Mouse (Mus musculus) left cerebral cortex, postnatal 36 days (tissue): ENCODE data around the gene Rnpep. TPM values are rescaled to one million over a fixed set of nuclear protein-coding genes. Genes with fewer than 3 reads are reported as not detected.

ENCODE experiments used
- DNase-seq, 2 experiments: peaks; one replicate each; pipeline ENCODE4 v3.0.0; 2021 to 2022; ENCODE audit warnings: low spot score in 2 of 2, mixed read lengths in 1 of 2
- intact Hi-C: fragments of 180-260 bp; cut with DNase I; formaldehyde crosslinking; loops from one replicate; pipeline ENCODE4 v1.15.1; 2025
- total RNA-seq, 2 experiments: library from RNA; stranded (reverse); gene quantifications; 2 replicates each; pipeline ENCODE4 v1.2.3; 2021

The Rnpep gene
- total RNA-seq: 10 to 100 TPM; 48.2 to 64.4 TPM

DNA sequence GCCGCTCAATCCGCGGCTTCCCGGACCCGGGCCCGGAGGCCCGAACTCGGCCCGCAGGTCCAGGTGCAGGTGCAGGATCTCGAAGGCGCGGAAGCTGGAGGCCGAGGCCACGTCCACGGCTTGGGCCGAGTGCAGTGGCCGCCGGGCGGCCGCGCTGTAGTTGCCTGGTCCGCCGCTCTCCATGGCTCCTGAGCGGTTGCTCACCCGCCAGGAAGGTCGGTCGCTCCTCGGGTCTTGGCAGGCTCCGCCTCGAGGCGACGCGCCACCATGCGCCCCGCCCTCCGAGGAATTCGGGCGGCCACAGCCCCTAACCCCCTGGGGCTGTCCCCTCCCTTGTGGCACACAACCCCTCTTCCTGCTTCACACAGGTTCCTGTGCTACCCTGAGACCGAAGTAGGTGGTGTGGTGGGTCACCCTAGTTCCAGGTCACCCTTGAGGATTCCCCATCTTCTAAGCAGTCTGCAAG is at the start of gene Rnpep:
Gene Rnpep (minus strand): TSS at position 259 of the 466 bp plus-strand sequence.
- DNase-seq: peak; percentile 80 to 85
- intact Hi-C loops: loop anchor here (5.0 kb wide), 1 partner anchor 83 kb away; no protein-coding TSS in a partner anchor

DNA sequence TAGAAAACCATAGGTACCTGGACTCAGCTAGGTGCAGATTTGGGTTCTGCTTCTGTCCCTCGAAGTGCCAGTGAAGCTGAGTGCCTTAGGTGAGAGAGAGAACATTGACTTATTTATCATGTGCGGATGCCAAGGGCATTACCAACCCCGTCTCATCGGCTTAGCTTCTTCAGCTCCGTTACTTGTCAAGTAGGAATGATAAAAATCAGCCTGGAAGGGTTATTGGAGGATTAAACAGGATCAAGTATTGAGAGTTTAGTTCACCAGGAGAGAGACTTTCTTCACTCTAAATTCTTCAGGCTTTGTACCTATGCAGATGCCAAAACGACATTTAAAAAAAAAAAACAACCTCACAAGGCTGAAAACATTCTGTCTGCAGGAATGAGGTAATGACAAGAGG is 46.7 kb upstream of the Rnpep start:
- DNase-seq: no peak
- intact Hi-C loops: no loop called here

DNA sequence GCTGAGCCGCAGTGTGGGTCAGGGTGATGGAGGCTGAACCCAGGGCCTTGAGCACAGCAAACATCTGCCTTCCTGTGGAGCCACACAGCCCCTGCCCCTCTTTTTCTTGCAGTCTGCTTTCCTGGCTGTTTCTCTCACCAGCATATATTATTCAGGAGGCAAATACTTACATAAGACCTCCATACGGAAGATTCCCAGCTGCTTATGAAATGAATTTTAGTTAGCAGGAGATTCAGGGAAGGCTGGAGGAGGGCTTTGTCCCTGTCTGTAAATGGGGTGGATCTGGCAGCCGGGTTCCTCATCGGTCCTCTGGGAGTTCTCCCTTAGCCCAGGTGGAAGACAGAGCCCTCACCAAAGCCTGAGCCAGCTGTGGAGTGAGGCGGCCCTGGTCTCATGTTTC is 44.5 kb upstream of the Rnpep start:
- intact Hi-C loops: no loop called here
- no peak for DNase-seq

DNA sequence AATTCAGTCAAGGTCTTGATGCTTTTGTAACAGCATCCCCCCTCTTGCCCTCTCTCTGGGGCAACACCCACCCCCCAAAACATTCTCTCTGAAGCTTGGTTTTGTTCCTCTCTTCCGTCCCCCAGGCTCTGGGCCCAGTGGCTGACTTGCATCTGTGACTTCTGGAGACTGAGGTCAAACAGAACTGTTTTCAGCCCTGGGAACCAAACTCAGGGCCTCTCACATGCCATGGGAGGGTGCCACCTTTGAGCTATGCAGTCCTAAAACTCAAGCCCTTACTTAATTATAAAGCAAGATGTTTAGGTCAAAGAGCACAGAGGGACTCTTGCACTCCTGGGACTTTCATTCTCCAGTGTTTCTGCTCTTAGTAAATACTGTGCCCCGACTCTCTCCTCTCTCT is 42.0 kb upstream of the Rnpep start:
- intact Hi-C loops: no loop called here
- DNase-seq: no peak

DNA sequence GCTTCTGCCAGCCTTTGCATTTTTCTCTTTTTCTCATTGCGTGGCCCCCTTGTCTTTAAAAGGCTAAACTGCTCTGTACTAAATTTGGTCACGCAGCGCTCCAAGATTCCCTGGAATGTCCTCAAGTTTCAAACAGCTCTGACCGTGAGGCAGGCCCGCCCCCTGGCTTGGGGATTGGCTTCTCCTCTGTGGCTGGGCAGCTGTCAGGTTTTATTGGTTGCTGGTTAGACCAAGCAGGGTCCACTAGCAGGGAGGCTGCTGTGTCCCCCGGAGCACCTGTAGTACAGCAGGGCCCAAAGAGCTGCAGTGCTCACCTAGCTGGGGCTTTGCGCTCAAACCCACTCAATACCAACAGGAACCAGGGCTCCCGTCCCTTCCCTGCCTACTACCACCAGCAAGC is 40.7 kb upstream of the Rnpep start, which contains the start of gene Lmod1:
Gene Lmod1 (plus strand): TSS at position 237 of the 400 bp plus-strand sequence.
- DNase-seq: no peak
- intact Hi-C loops: no loop called here

DNA sequence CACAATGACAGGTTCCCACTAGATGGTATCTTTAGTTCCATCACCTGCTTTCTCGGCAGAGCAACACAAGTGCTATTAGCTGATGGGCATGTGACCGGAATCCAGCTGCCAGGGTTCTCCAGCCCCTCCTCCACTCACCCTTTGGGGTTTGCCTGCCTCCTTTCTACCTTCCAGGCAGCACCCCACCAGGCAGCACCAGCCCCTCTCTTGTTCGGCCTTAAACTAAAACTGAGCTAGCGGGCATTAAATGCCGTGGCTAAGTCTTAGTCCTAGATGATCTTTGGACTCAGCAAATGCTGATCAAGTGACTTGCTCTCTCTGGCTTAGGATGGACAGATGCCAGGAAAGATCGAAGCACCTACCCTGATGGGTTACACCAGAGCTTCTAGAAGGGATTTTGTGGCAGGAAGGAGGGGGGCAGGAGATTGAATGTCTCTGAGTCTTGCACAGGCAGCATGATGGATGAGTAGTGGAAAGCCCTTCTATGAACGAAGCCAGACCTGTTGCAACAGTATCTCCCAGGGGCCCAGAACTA is 39.5 kb upstream of the Rnpep start:
- no peak for DNase-seq
- intact Hi-C loops: no loop called here

DNA sequence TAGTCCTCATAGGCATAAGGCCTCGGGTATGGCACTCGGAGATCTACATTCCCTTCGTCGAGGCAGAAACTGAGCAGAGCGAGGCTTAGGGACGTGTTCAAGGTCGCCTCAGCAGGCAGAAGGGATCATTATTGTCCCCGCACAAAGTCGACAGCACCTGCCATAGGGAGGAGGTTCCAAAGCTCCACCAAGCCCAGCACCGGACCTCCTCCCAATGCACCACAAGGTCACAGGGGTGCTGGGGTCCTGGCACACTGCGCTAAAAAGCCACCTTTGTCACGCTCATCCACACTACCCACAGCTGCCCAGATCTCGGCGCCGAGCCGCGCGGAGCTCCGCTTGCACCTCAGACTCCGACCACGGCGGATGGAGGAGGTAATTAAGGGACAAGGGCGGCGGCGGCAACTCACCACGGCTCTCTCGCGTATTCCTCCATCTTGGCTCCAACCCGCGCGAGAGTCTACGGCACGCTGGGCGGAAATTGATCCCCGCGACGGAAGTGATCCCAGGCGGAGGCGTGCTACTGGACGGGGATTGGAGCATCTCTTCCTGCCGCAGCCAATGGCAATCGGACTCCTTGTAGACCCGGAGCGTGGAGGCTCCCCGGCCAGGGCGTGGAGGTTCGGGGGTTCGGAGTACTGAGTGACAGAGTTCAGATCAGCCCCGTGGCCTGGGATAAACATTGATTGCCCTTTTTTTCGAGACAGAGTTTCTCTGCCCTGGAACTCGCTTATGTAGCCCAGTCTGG is 29.6 kb upstream of the Rnpep start, which contains the start of gene Timm17a:
Gene Timm17a (minus strand): TSS at position 495 of the 748 bp plus-strand sequence.
- intact Hi-C loops: loop anchor here (2.0 kb wide), 1 partner anchor 55 kb away; no protein-coding TSS in a partner anchor
- peak; percentile 94 to 95 for DNase-seq

DNA sequence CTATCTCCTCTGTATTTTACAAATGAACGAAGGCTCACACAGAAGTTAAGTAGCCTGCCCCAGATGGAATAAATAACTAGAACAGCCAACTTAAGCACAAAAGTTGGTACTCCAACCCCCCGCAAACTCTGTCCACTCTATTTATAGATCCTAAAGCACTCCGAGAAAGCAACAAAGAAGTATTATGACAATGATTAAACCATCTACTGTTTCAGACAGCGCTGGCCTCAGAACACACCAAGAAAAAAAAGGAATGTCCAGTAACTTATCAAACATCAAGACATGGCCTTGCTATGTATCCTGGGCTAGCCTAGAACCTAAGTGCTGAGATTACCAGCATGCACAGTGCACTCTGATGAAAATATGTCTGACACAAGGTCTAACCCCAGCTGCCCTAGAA is 28.3 kb upstream of the Rnpep start:
- no peak for DNase-seq
- intact Hi-C loops: loop anchor here (2.0 kb wide), 1 partner anchor 57 kb away; no protein-coding TSS in a partner anchor

DNA sequence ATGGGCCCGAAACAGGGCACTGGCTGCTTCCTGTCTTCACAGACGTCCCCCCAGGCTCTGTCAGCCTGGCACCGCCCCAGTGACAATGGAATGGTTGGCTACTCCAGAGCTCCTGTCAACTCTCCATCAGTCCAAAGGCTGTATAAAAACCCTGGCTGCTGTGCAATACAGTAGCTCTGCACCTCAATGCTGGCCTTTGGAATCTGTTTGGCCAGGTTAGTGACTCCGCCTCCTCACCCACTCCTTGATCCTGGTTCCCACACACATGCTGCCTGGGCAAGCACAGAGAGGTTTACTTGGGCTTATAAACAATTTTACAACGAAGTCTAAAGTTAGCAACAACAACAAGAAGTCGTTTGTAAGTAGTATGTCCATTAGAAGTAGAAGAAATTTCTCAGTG is 27.5 kb upstream of the Rnpep start:
- no peak for DNase-seq
- intact Hi-C loops: no loop called here

DNA sequence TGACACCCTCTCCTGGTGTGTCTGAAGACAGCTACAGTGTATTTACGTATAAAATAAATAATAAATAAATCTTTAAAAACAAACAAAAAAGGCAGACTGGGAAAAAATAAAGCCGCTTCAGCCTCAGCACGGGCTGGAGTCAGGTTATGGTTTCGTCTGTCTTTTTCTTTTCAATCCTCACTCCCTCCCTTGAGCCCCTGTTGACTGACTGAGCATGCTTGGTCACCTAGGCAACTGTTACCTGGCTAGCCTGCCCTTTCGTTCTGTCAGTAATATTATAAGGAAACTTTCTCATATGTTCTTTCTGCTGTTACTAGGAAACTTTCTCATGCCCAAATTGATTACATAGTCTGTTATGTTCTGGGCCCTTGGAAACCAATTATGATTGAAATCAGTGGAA is 7.0 kb upstream of the Rnpep start:
- intact Hi-C loops: no loop called here
- no peak for DNase-seq

DNA sequence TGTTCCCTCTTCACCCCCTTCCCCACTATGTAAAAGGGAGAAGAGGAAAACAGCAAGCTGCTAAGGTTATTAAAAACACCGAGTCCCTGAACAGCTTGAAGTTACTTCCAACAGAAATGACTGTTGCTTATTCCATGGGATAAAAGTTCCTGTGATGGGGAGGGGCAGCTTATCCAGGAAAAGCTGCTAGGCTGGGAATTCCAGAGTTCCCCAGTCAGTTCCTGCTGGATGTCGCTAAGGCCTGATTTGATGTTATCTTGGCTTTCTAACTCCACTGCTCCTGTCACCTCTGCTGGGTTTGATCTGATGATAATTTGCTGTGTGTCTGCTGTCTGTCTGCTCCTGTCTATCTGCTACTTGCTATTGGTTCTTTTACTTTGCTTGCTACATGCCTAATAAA is 2.4 kb upstream of the Rnpep start:
- DNase-seq: no peak
- intact Hi-C loops: no loop called here

DNA sequence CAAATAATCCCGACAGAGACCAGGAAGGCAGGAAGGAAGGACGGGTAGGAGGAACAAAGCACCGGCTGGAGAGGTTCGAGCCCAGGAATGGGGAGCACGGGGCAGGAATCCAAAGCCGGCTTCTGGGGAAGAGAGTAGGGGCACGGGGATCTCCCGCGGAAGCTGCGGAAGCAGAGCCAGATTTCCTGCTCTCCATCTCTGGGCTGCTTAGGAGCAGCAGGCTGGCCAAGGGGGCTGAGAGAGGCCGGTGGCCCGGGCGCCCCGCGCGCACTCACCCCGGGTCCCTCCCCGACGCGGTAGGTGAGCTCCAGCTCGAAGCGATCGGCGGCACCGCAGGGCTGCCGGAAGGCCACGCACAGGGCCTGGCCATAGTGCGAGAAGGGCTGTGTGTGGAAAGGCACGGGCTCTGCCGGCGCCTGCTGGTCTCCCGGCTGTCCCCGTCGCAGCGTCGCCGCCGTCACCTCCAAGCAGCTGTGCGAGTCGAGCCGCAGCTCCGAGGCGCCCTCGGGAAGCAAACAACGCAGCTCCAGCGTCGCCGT is 528 bp downstream of the Rnpep start:
- no peak for DNase-seq
- intact Hi-C loops: loop anchor here (5.0 kb wide), 1 partner anchor 84 kb away; no protein-coding TSS in a partner anchor

DNA sequence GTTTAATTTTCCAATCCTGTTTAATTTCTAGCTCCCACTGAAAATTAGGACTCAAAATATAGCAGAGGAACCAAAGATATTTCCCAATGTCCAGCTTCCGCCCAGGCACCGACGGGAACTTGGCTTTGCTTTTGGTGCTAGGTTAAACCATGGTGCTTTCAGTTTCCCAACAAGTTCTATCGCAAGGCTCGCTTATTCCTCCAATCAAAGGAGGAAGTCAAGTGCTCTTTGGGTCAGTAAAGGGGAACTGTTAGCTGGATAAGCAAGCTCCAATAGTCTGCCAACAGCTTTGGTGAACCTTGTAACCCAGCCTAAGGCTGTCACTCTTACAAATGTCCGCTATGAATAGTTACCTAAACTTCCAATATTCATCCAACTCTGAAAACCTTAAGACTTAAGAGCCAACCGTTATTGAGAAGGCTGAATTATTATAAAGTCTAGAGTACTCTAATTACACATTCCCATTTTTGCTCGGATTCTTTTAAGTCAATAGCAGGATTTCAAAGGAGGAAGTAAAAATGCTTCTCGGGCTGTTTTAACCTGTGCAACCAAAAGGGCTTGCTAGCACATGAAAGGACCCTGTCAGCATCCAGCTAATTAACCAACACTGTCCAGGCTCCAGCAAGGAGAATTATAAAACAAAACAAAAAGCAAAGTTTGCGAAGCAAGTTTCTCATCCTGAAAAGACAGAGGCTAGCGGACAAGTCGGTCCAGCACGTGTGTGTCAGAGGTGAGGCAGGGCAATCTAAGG is 1.2 kb downstream of the Rnpep start:
- intact Hi-C loops: loop anchor here (5.0 kb wide), 1 partner anchor 85 kb away; no protein-coding TSS in a partner anchor
- no peak for DNase-seq

DNA sequence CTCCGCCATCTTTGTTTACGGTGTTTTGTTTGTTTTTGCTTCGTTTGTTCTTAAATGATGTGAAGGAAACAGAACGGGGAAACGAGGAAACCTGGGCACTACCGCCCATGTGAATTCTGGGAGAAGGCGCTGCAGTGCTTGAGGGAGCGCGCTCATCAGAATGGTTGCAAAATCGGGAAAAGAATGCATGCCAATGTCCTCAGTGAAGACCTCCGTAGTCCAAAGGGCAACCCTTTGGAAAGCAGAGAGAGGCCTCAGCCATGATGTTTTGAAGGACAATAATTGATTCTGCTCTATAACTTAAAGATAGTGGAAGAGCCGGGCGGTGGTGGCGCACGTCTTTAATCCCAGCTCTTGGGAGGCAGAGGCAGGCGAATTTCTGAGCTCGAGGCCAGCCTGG is 2.0 kb downstream of the Rnpep start:
- intact Hi-C loops: loop anchor here (5.0 kb wide), 1 partner anchor 85 kb away; no protein-coding TSS in a partner anchor
- DNase-seq: no peak

DNA sequence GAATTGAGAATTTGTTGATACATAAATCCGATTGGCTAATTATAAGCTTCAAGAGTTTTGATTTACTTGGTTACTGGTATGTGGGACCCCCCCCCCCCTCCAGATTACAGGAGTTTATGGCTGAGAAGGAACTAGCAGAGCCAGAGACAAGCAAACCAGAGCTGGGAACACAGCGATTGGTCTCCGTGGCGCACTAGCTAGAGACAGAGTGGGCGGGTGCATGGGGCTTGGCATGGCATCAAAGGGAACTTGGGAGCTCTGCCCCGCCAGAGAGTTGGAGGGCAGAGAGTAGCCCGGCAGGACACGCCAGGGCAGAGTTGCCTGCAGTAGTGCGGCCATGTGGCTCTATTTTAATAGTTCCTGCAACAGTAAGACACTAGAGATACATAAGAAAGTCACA is 3.2 kb downstream of the Rnpep start:
- DNase-seq: peak; percentile 38 to 54
- intact Hi-C loops: loop anchor here (5.0 kb wide), 1 partner anchor 87 kb away; no protein-coding TSS in a partner anchor

DNA sequence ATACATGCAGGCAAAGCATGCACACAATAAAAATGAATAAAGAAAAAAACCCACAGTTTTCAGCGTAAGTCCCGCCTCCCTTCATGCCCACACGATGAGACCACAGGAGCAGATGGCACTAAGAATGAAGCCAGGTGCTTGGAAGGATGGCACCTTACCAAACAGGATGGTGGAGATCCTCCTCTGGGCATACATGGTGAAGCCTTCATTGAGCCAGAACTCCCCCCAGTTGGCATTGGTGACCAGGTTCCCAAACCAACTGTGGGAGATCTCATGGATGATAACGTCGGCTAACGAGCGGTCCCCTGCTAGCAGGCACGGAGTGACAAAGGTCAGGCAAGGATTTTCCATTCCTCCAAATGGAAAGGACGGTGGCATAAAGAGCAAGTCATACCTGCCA is 12.5 kb downstream of the Rnpep start:
- intact Hi-C loops: no loop called here
- DNase-seq: no peak

DNA sequence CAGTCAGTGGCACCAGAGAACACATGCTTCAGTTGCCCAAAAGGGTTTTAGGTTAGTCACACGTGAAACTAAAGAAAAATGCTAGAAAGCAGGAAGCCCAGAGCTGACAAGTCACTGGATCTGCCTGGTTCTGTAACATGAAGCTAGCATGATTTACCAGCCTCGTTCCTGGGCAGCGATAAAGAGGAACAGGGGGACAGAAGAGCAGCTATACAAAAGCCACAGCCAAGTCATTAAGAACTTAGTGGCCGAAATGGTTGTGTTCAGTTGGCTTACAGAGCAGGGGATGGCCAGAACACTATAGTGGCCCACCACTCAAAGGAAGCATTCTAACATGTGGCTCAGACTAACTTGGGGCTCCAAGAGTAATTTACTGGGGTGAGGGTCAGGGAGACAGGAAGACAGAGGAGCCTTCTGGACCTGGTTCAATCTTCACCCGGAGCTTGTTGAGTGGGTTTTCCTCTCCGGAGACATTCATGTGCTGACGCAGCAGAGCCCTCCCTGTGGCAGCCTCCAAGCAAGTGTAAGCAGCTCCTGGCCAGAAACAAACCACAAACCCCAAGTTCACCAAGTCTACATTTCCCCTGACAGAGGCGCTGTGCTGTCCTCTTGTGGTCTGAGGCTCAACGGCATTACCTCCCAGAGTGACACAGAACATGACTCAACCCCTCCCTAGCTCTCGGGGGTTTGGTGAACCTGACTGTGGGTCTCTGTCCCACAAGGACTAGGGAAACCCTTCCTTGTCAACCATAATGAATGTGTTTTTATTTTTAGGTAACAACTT is 16.0 kb downstream of the Rnpep start:
- intact Hi-C loops: no loop called here
- DNase-seq: no peak

DNA sequence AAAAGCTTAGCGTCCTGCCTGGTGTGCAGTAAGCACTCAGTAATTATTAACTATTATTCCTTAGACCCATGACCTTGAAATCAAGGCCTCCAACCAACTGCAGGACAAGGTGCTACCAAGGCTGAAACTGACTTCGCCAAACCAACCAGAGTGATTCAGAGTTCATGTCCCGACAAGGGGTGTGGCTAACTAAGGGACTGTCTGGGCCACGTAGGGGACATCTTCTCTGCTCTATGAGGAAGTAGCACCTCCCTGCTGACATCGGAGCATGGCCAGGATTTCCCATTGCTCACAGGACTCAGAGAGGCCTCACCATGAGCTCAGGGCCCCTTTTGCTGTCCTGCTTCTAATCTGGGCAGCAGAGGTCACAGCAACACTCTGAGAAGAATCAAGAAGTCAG is 18.1 kb downstream of the Rnpep start:
- DNase-seq: no peak
- intact Hi-C loops: no loop called here

DNA sequence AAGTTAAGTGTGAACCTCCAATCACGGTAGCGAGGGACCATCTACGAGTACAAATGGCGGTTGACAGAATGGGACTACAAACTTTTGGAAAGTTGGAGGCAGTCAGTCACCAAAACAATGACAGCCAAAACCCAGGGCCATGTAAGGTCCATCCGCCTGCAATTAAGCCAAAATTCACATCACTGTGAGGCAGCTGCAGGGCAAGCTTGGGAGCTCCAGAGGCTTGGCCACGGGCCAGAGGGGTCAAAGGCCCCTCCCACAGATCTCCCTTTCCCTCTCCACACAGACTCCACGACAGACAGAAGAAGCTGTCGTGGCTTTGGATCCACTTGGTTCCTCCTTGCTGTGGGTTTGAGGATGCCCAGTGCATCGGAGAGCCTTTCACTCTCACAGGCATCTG is 20.6 kb downstream of the Rnpep start:
- intact Hi-C loops: no loop called here
- DNase-seq: no peak
